Mouse (Mus musculus) inflammation-experienced regulatory T-cells, adult 6 months (primary cell): ENCODE measurements around the gene Nav3. TPM values are rescaled to one million over a fixed set of nuclear protein-coding genes. Genes with fewer than 3 reads are reported as not detected.

Source experiments
- ATAC-seq: one replicate; pipeline ENCODE4 v1.8.0; 2017
- polyA plus RNA-seq, 3 experiments: library from polyadenylated mRNA; unstranded; fragments of 100-300 nt; shearing (Covaris generic); gene quantifications; one replicate each; pipeline ENCODE4 v1.2.1; 2017

Nav3 gene
- polyA plus RNA-seq, 3 experiments from 2014 or later: 0.05 to 0.07 TPM; not detected in 1

DNA sequence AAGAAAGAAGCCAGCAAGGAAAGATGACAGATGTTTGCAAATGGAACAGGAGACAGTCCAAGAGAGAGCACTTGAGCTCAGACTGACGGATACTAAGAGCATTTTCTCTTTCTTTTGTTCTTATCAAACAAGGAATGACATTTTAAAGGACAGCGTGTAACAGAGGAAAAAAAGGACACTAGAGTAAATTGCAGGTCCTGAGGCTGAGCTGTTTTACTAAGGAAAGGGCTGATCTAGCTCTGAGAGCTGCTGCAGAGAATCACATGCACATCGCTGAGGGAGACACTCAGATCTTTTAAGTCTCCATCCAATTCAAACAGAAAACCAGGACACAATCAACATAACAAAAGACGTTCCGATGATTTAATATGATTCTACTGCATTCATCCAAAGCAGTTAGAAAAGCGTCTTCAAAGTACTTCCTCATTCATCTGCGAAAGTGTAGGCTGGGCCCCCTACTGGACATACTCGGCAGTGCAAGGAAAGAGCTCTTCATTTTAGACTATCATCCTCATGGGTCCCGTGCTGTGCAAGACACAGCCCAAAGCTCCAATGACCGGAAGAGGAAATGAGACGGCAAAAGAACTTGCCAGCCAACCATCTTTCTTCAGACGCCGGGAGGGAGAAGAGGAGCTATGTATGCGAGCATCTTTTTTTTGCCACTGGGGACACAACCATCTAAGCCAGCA is 791.2 kb downstream of the Nav3 start:
- no peak for ATAC-seq

DNA sequence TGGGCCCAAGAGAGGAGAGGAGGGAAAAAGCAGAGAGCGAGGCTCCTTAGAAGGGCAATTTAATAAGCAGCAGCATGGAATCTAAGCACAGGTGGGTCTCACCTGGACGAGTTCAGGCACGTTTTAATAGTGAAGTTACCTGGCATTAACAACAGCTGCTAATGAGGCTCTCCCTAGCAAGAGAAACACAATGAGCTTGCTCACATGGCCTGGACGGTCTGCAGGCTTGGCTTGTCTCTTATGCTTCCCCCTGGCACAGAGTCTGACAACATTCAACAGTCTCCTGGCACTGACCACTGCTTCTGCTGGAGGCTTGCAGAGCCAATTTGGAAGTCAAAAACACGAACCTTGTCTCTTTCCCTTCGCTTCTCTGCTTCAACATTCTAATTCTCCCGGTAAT is 804.5 kb downstream of the Nav3 start:
- no peak for ATAC-seq

DNA sequence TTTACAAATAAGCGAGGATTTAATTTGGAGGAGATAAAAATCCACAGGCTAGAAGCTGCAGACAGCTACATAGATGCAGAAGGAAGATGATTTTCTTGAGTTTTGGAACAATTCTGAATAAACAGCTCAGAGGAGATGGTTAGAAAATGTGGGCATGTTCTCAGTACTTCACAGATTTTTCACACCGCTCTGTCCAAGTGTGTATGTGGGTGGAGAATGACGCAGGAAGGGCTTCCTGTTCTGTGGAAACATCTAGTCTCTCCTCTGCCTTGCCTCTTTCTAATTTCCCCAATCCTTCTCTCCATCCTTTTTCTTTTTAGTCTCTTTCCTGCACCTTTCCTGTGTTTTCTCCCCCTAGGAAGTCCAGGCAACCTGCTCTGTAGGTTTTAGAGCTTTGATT is 812.4 kb downstream of the Nav3 start:
- no peak for ATAC-seq

DNA sequence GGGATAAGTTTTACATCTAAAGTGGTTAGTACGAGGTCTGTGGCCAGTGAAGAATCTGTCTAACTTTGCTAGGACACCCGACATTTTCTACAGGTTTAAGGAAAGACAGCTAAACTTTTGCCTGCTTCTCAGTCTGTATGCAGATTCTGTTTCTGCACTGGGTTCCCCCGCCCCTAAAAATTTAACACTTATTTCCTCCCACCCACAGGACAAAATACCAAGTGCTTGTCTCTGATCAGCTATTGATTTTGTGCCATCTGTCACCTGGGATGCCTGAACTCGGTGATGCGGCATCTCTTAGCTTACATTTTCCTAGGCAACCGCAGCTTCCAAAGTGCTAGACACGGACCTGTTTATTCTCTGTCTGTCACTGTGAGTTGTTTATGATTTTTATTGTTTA is 814.2 kb downstream of the Nav3 start:
- no peak for ATAC-seq

DNA sequence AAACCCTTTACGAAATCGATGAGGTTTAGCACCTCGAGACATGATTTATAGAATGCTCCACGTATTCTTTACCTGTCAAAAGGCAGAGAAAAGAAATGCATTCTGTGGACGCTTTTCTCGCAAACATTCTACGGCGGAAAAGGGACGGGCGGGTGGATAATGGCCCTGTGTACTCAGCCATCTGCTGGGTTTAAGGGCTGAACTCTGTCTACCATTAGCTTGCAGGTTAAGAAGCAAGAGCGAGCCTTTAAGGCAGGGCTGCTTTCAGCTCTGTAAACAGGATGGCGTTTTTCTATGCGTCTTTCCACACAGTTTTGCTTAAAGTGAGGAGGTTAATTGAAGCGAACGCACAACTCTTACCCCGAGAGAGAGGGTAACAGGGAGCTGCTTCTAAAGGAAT is 818.3 kb downstream of the Nav3 start:
- no peak for ATAC-seq
